Mouse (Mus musculus) cortical plate, adult 2 months (tissue): Measurements from ENCODE around the gene Ebf1. TPM values are rescaled to one million over a fixed set of nuclear protein-coding genes. Genes with fewer than 3 reads are reported as not detected.

Source experiments
- H3K27ac ChIP-seq: fragments of 200-500 bp; 2 replicates; pipeline ENCODE4 v1.5.1; 2012; ENCODE audit warnings: low read length, control low read depth, inconsistent platforms; ENCODE audit not compliant: insufficient read depth
- H3K4me1 ChIP-seq: fragments of 200-500 bp; 2 replicates; pipeline ENCODE4 v1.6.1; 2011; ENCODE audit warnings: low read length; ENCODE audit not compliant: control insufficient read depth, insufficient read depth
- H3K4me3 ChIP-seq: fragments of 200-500 bp; 2 replicates; pipeline ENCODE4 v1.5.1; 2011; ENCODE audit warnings: mild to moderate bottlenecking, low read length, control low read depth; ENCODE audit not compliant: insufficient read depth
- CTCF ChIP-seq: fragments of 200-500 bp; IDR thresholded peaks from 2 replicates; pipeline ENCODE4 v1.5.1; 2011; ENCODE audit warnings: mild to moderate bottlenecking, control low read depth, low read length; ENCODE audit not compliant: insufficient read depth; ENCODE audit errors: extremely low read depth
- POLR2A ChIP-seq: fragments of 200-500 bp; IDR thresholded peaks from 2 replicates; pipeline ENCODE4 v1.6.1; 2011; ENCODE audit warnings: mild to moderate bottlenecking, low read length, control low read depth; ENCODE audit not compliant: insufficient read depth; ENCODE audit errors: extremely low read depth
- polyA plus RNA-seq: library from polyadenylated mRNA; depleted of rRNA; stranded (reverse); fragments of >200 nt; gene quantifications from 2 replicates; pipeline ENCODE4 v1.2.3, GENCODE M21; 2012

Ebf1 gene
- polyA plus RNA-seq, 1 experiment = 3.8 TPM

GRCm38 (mm10) chr11:44709869-44710460, 92.8 kb downstream of the Ebf1 start:
- H3K27ac ChIP-seq = no peak overlapping the region
- no peak for TF ChIP-seq CTCF
- no peak for TF ChIP-seq POLR2A
- no peak overlapping the region for H3K4me3 ChIP-seq
- H3K4me1 ChIP-seq = no peaks in the 10 kb centered on the region

GRCm38 (mm10) chr11:44710861-44711260, 93.7 kb downstream of the Ebf1 start:
- Histone ChIP-seq H3K4me1 (no peaks in the 10 kb centered on the region), H3K4me3 (no peak overlapping the region), H3K27ac (no peak overlapping the region)
- TF ChIP-seq CTCF (no peak), POLR2A (no peak)

GRCm38 (mm10) chr11:44714188-44714587, 97.1 kb downstream of the Ebf1 start:
- no peaks in the 10 kb centered on the region for H3K4me1 ChIP-seq
- no peak overlapping the region for H3K4me3 ChIP-seq
- H3K27ac ChIP-seq = no peak overlapping the region
- no peak for TF ChIP-seq CTCF
- TF ChIP-seq POLR2A = no peak

- no peaks in the 10 kb centered on the region for H3K4me1 ChIP-seq
- no peak overlapping the region for H3K4me3 ChIP-seq
- H3K27ac ChIP-seq = no peak overlapping the region
- TF ChIP-seq POLR2A (no peak), CTCF (no peak)
These were observed 98.7 kb downstream of the Ebf1 start for GRCm38 (mm10) chr11:44715776-44716175.

- no peak for TF ChIP-seq CTCF
- TF ChIP-seq POLR2A = no peak
- no peak overlapping the region for H3K27ac ChIP-seq
- no peak overlapping the region for H3K4me3 ChIP-seq
- H3K4me1 ChIP-seq = no peaks in the 10 kb centered on the region
These were observed 99.8 kb downstream of the Ebf1 start for GRCm38 (mm10) chr11:44716928-44717327.

- TF ChIP-seq POLR2A (no peak), CTCF (no peak)
- no peaks in the 10 kb centered on the region for H3K4me1 ChIP-seq
- no peak overlapping the region for H3K27ac ChIP-seq
- no peak overlapping the region for H3K4me3 ChIP-seq
These were observed 100.5 kb downstream of the Ebf1 start for GRCm38 (mm10) chr11:44717636-44718035.

GRCm38 (mm10) chr11:44721976-44722375, 104.9 kb downstream of the Ebf1 start:
- Histone ChIP-seq H3K27ac (no peak overlapping the region), H3K4me3 (no peak overlapping the region), H3K4me1 (no peaks in the 10 kb centered on the region)
- TF ChIP-seq POLR2A (no peak), CTCF (no peak)

GRCm38 (mm10) chr11:44723950-44724502, 106.9 kb downstream of the Ebf1 start:
- Histone ChIP-seq H3K27ac (no peak overlapping the region), H3K4me1 (no peaks in the 10 kb centered on the region), H3K4me3 (no peak overlapping the region)
- TF ChIP-seq CTCF = no peak
- no peak for TF ChIP-seq POLR2A

GRCm38 (mm10) chr11:44725732-44726131, 108.6 kb downstream of the Ebf1 start:
- Histone ChIP-seq H3K4me1 (no peaks in the 10 kb centered on the region), H3K4me3 (no peak overlapping the region), H3K27ac (no peak overlapping the region)
- no peak for TF ChIP-seq POLR2A
- TF ChIP-seq CTCF = no peak

GRCm38 (mm10) chr11:44727376-44727775, 110.3 kb downstream of the Ebf1 start:
- H3K4me3 ChIP-seq = no peak overlapping the region
- no peak overlapping the region for H3K27ac ChIP-seq
- H3K4me1 ChIP-seq = no peaks in the 10 kb centered on the region
- TF ChIP-seq POLR2A (no peak), CTCF (no peak)

- no peak overlapping the region for H3K4me3 ChIP-seq
- H3K27ac ChIP-seq = no peak overlapping the region
- no peak for TF ChIP-seq CTCF
- TF ChIP-seq POLR2A = no peak
- no peaks in the 10 kb centered on the region for H3K4me1 ChIP-seq
These were observed 110.7 kb downstream of the Ebf1 start for GRCm38 (mm10) chr11:44727821-44728220.
